Mouse (Mus musculus) heart, adult 10 weeks (tissue): Measurements from ENCODE around the gene Galntl5. TPM values are rescaled to one million over a fixed set of nuclear protein-coding genes. Genes with fewer than 3 reads are reported as not detected.

Experiments used
- polyA plus RNA-seq: library from polyadenylated mRNA; stranded (reverse); fragments of 350-450 nt; fragmentation: Illumina TruSeq; extraction: RNeasy Lipid Tissue Mini Kit (QIAGEN cat#74804); gene quantifications from one replicate; pipeline ENCODE4 v1.2.3, GENCODE M21; 2014; ENCODE audit warnings: low read depth, low replicate concordance

Gene Galntl5
- polyA plus RNA-seq: not detected

GRCm38 (mm10) chr5:25181004-25181531, at the start of gene Galntl5:
Gene Galntl5, plus strand, starts transcription at chr5:25181460.

GRCm38 (mm10) chr5:25221604-25222003, 40.3 kb downstream of the Galntl5 start, which contains the start of gene Galnt11:
Gene Galnt11, plus strand, starts transcription at chr5:25221904.

GRCm38 (mm10) chr5:25222752-25223702, 41.8 kb downstream of the Galntl5 start, which contains the start of gene E130116L18Rik:
Gene E130116L18Rik, minus strand, starts transcription at chr5:25223153.

Other genes with a start within 250 kb of the Galntl5 start
- gene Prkag2, start 80.8 kb upstream of the Galntl5 start, polyA plus RNA-seq: 38.2 TPM
- gene Galnt11, start 40.4 kb downstream of the Galntl5 start, polyA plus RNA-seq: 21.3 TPM
- not detected for gene E130116L18Rik, start 41.7 kb downstream of the Galntl5 start, polyA plus RNA-seq